Mouse (Mus musculus): ENCODE data around the gene Vezf1. TPM values are rescaled to one million over a fixed set of nuclear protein-coding genes. Genes with fewer than 3 reads are reported as not detected.

The Vezf1 gene
- polyA plus RNA-seq, 1 experiment from 2014 or later, result 64.7 TPM

GRCm38 (mm10) chr11:88110031-88110594, 42.0 kb downstream of the Vezf1 start:
- Histone ChIP-seq H3K4me1 (replicated peaks) (peaks cover 91% of the 10 kb centered on the region), H3K27me3 (ENCODE audit: insufficient read depth, poor library complexity, severe bottlenecking) (no peaks in the 10 kb centered on the region), H3K36me3 (no peaks in the 10 kb centered on the region), H3K4me3 (no peak overlapping the region), H3K9me3 (no peaks in the 10 kb centered on the region), H3K27ac (0 out of 2 replicates have a peak overlapping the region, but pooled peaks have one; percentile 0)
- DNase-seq (ENCODE audit: low spot score), result no peak
- WGBS, result 78% methylated on average over 9 of the region's 9 CpGs

DNA sequence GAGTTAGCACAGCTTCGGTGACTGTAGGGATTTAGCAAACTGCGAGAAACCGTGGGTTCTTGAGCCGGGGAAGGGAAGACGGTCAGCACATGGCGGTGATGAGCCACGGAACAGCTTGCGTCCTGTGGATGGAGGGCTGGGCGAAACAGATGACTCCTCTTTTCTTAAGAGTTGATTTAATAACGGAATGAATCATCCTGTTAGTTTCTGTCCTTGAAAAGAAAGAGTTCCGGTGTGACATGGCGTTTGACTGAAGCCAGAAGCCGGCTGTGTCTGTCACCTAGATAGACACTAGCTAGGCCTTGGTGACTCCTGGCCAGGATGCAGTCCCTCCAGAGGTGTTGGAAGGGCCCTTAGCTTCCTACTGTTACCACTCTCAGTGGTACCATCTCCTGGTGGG, 44.0 kb downstream of the Vezf1 start:
- H3K4me1 ChIP-seq (replicated peaks), result peaks cover 92% of the 10 kb centered on the region

DNA sequence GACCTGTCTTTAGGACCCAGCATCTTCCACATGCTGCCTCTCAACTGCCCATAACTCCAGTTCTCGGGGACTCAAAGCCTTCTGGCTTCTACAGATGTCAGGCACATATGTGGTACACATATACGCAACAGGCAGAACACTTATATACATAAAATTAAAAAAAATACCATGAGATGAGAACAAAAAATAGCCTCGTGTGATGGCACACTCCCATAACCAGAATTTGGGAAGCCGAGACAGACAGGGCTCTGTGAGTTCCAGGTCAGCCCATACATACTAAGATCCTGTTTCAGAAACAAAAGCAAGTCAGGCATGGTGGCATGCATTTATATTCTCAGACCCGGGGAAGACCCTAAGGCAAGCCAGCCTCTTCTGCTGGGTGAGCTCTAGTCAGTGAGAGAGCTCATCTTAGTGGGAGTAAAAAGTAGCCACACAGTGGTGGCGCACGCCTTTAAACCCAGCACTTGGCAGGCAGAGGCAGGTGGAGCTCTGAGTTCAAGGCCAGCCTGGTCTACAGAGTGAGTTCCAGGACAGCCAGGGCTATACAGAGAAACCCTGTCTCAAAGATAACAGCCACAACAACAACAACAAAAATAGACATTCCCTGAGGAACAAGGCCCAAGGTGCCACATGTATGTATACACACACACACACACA, 44.7 kb downstream of the Vezf1 start:
- peaks cover 93% of the 10 kb centered on the region for H3K4me1 ChIP-seq (replicated peaks)
- H3K36me3 ChIP-seq, result no peaks in the 10 kb centered on the region
- no peak overlapping the region for H3K4me3 ChIP-seq
- DNase-seq (ENCODE audit: low spot score), result no peak
- WGBS, result 81% methylated on average over 7 of the region's 7 CpGs
- peak overlapping the region; percentile 57; the same call in 1 of the 2 replicates for H3K27ac ChIP-seq
- no peaks in the 10 kb centered on the region for H3K9me3 ChIP-seq
- H3K27me3 ChIP-seq (ENCODE audit: insufficient read depth, poor library complexity, severe bottlenecking), result no peaks in the 10 kb centered on the region

More for the DNA sequence above, 44.0 kb downstream of the Vezf1 start:
- WGBS, result 57% methylated on average over 13 of the region's 13 CpGs
- DNase-seq (ENCODE audit: low spot score), result no peak
- Histone ChIP-seq H3K27ac (peak overlapping the region; percentile 23; the same call in 1 of the 2 replicates), H3K36me3 (no peaks in the 10 kb centered on the region), H3K27me3 (ENCODE audit: insufficient read depth, poor library complexity, severe bottlenecking) (no peaks in the 10 kb centered on the region), H3K9me3 (no peaks in the 10 kb centered on the region), H3K4me3 (no peak overlapping the region)

GRCm38 (mm10) chr11:88113543-88114271, 45.6 kb downstream of the Vezf1 start:
- WGBS, result 57% methylated on average over 6 of the region's 6 CpGs
- Histone ChIP-seq H3K27me3 (ENCODE audit: insufficient read depth, poor library complexity, severe bottlenecking) (no peaks in the 10 kb centered on the region), H3K4me3 (no peak overlapping the region), H3K9me3 (no peaks in the 10 kb centered on the region), H3K27ac (peak overlapping the region; percentile 57), H3K36me3 (no peaks in the 10 kb centered on the region), H3K4me1 (replicated peaks) (peaks cover 96% of the 10 kb centered on the region)
- DNase-seq (ENCODE audit: low spot score), result peak; percentile 36

- H3K27ac ChIP-seq, result peak overlapping the region; percentile 57
- H3K4me3 ChIP-seq, result no peak overlapping the region
- no peaks in the 10 kb centered on the region for H3K9me3 ChIP-seq
- H3K36me3 ChIP-seq, result no peaks in the 10 kb centered on the region
- no peaks in the 10 kb centered on the region for H3K27me3 ChIP-seq (ENCODE audit: insufficient read depth, poor library complexity, severe bottlenecking)
- peak; percentile 38 for DNase-seq (ENCODE audit: low spot score)
- WGBS, result 53% methylated on average over 8 of the region's 8 CpGs
- peaks cover 96% of the 10 kb centered on the region for H3K4me1 ChIP-seq (replicated peaks)
Measured at GRCm38 (mm10) chr11:88114871-88115301, 46.8 kb downstream of the Vezf1 start.

DNA sequence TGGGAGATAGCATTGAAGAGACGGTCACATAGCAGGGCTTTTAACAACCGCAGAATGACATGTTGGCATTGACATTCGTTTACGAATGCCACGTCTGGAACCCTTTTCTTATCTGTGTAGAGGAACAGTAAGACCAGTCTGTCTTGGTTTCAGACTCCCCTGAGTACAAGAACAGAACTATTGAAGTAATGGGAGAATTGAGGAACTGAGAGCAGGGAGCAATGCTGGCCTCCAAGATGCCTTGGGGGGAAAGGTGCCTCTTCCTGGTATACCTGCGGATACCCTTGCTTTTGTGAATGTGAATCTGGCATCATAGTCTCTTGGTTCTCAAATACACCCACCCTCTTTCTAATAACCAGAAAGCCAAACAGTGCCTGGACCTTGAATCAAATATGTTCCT, 48.5 kb downstream of the Vezf1 start:
- Histone ChIP-seq H3K36me3 (peaks cover 6% of the 10 kb centered on the region), H3K27me3 (ENCODE audit: insufficient read depth, poor library complexity, severe bottlenecking) (no peaks in the 10 kb centered on the region), H3K9me3 (no peaks in the 10 kb centered on the region), H3K4me1 (replicated peaks) (peaks cover 97% of the 10 kb centered on the region), H3K27ac (peak overlapping the region; percentile 96; the same call in 1 of the 2 replicates), H3K4me3 (no peak overlapping the region)
- 92% methylated on average over 6 of the region's 6 CpGs for WGBS
- no peak for DNase-seq (ENCODE audit: low spot score)

- DNase-seq (ENCODE audit: low spot score), result no peak
- H3K27me3 ChIP-seq (ENCODE audit: insufficient read depth, poor library complexity, severe bottlenecking), result no peaks in the 10 kb centered on the region
- H3K36me3 ChIP-seq, result peaks cover 7% of the 10 kb centered on the region
- H3K4me1 ChIP-seq (replicated peaks), result peaks cover 97% of the 10 kb centered on the region
- H3K9me3 ChIP-seq, result no peaks in the 10 kb centered on the region
- WGBS, result 69% methylated on average over 10 of the region's 10 CpGs
- H3K4me3 ChIP-seq, result no peak overlapping the region
- H3K27ac ChIP-seq, result peak overlapping the region; percentile 96
Measured at GRCm38 (mm10) chr11:88117356-88118090, 49.4 kb downstream of the Vezf1 start.

- Histone ChIP-seq H3K36me3 (peaks cover 7% of the 10 kb centered on the region), H3K27ac (peak overlapping the region; percentile 96), H3K4me1 (replicated peaks) (peaks cover 97% of the 10 kb centered on the region), H3K9me3 (no peaks in the 10 kb centered on the region), H3K27me3 (ENCODE audit: insufficient read depth, poor library complexity, severe bottlenecking) (no peaks in the 10 kb centered on the region), H3K4me3 (no peak overlapping the region)
- DNase-seq (ENCODE audit: low spot score), result no peak
- WGBS, result 46% methylated on average over 6 of the region's 6 CpGs
Measured at GRCm38 (mm10) chr11:88118091-88118440, 50.0 kb downstream of the Vezf1 start.

GRCm38 (mm10) chr11:88118817-88119642, 51.0 kb downstream of the Vezf1 start:
- H3K4me3 ChIP-seq, result peak overlapping the region; percentile 30
- no peaks in the 10 kb centered on the region for H3K9me3 ChIP-seq
- peaks cover 96% of the 10 kb centered on the region for H3K4me1 ChIP-seq (replicated peaks)
- H3K27ac ChIP-seq, result peak overlapping the region; percentile 96
- DNase-seq (ENCODE audit: low spot score), result peak; percentile 85
- H3K36me3 ChIP-seq, result peaks cover 7% of the 10 kb centered on the region
- no peaks in the 10 kb centered on the region for H3K27me3 ChIP-seq (ENCODE audit: insufficient read depth, poor library complexity, severe bottlenecking)
- 3% methylated on average over 8 of the region's 8 CpGs for WGBS

DNA sequence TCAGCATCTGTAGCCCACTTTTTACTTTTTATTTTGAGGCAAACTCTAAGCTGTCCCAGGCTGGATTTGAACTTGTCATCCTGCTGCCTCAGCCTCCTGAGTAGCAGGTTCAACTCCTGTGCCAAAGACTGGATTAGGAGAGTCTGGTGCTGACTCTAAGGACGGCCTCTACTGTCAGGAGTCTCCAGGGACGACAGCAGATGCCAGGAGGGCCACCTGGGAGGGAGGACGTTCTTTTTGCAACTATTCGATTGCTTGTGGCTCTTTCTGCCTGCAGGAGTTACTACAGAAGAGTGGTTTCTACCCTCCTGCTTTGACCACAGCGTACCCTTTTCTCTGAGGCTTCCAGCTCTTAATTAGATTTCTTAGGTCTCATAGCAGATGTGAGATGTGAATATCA, 54.5 kb downstream of the Vezf1 start:
- no peaks in the 10 kb centered on the region for H3K9me3 ChIP-seq
- peaks cover 7% of the 10 kb centered on the region for H3K36me3 ChIP-seq
- 47% methylated on average over 5 of the region's 5 CpGs for WGBS
- H3K4me1 ChIP-seq (replicated peaks), result peaks cover 90% of the 10 kb centered on the region
- no peaks in the 10 kb centered on the region for H3K27me3 ChIP-seq (ENCODE audit: insufficient read depth, poor library complexity, severe bottlenecking)
- H3K27ac ChIP-seq, result peak overlapping the region; percentile 75
- DNase-seq (ENCODE audit: low spot score), result no peak
- no peak overlapping the region for H3K4me3 ChIP-seq

GRCm38 (mm10) chr11:88123021-88123420, 54.9 kb downstream of the Vezf1 start:
- H3K36me3 ChIP-seq, result peaks cover 7% of the 10 kb centered on the region
- peaks cover 88% of the 10 kb centered on the region for H3K4me1 ChIP-seq (replicated peaks)
- 72% methylated on average over 5 of the region's 5 CpGs for WGBS
- no peaks in the 10 kb centered on the region for H3K9me3 ChIP-seq
- H3K27ac ChIP-seq, result peak overlapping the region; percentile 75
- H3K27me3 ChIP-seq (ENCODE audit: insufficient read depth, poor library complexity, severe bottlenecking), result no peaks in the 10 kb centered on the region
- DNase-seq (ENCODE audit: low spot score), result no peak
- H3K4me3 ChIP-seq, result no peak overlapping the region; the same call in 1 of the 2 replicates

GRCm38 (mm10) chr11:88123731-88124130, 55.7 kb downstream of the Vezf1 start:
- peak overlapping the region; percentile 75 for H3K27ac ChIP-seq
- no peaks in the 10 kb centered on the region for H3K27me3 ChIP-seq (ENCODE audit: insufficient read depth, poor library complexity, severe bottlenecking)
- 31% methylated on average over 6 of the region's 6 CpGs for WGBS
- DNase-seq (ENCODE audit: low spot score), result no peak
- no peak overlapping the region for H3K4me3 ChIP-seq
- peaks cover 87% of the 10 kb centered on the region for H3K4me1 ChIP-seq (replicated peaks)
- peaks cover 7% of the 10 kb centered on the region for H3K36me3 ChIP-seq
- H3K9me3 ChIP-seq, result no peaks in the 10 kb centered on the region

Data from hindbrain, embryonic 10.5 days (tissue).